Mouse (Mus musculus) liver, embryonic 11.5 days (tissue): ENCODE results near the gene Ntn4. TPM values are rescaled to one million over a fixed set of nuclear protein-coding genes. Genes with fewer than 3 reads are reported as not detected.

Source experiments
- ATAC-seq: fragments of 200-750 bp; cut with Nextera tagmentation; replicated peaks from 2 replicates; pipeline ENCODE4 v1.8.0; 2017; ENCODE audit warnings: moderate number of reproducible peaks, mild to moderate bottlenecking, moderate TSS enrichment, moderate library complexity; ENCODE audit not compliant: low FRiP score
- DNase-seq: peaks from one replicate; pipeline ENCODE4 v3.0.0-alpha.2; 2017; ENCODE audit warnings: low spot score
- H3K27ac ChIP-seq: fragments of 300-500 bp; sonication (generic); 2 replicates; pipeline ENCODE4 v1.5.1; 2014; ENCODE audit warnings: mild to moderate bottlenecking, low read depth, low read length, control low read depth
- H3K27me3 ChIP-seq: fragments of 300-500 bp; sonication (generic); replicated peaks from 2 replicates; pipeline ENCODE4 v1.6.1; 2014; ENCODE audit warnings: low read length, mixed read lengths; ENCODE audit not compliant: control insufficient read depth, insufficient read depth
- H3K36me3 ChIP-seq: fragments of 300-500 bp; sonication (generic); 2 replicates; pipeline ENCODE4 v1.6.1; 2014; ENCODE audit warnings: mild to moderate bottlenecking, low read length, moderate library complexity, mixed read lengths; ENCODE audit not compliant: control insufficient read depth, insufficient read depth
- H3K4me1 ChIP-seq: fragments of 300-500 bp; sonication (generic); replicated peaks from 2 replicates; pipeline ENCODE4 v1.6.1; 2014; ENCODE audit warnings: low read length, mixed read lengths; ENCODE audit not compliant: control insufficient read depth, insufficient read depth
- H3K4me2 ChIP-seq: fragments of 300-500 bp; sonication (generic); 2 replicates; pipeline ENCODE4 v1.6.1; 2014; ENCODE audit warnings: mild to moderate bottlenecking, control low read depth, moderate library complexity
- H3K4me3 ChIP-seq: fragments of 300-500 bp; sonication (generic); 2 replicates; pipeline ENCODE4 v1.5.1; 2014; ENCODE audit warnings: low read depth, low read length, control low read depth
- H3K9ac ChIP-seq: fragments of 300-500 bp; sonication (generic); 2 replicates; pipeline ENCODE4 v1.6.1; 2014; ENCODE audit warnings: low read depth, low read length, control low read depth
- H3K9me3 ChIP-seq: fragments of 300-500 bp; sonication (generic); 2 replicates; pipeline ENCODE4 v1.6.1; 2016; ENCODE audit warnings: low read length, inconsistent platforms, mixed read lengths; ENCODE audit not compliant: control insufficient read depth
- WGBS: fragments of 180-500 bp; shearing (Covaris S2); extraction: QIAGEN DNeasy Blood & Tissue Kit; methylation state at CpG from one replicate; pipeline ENCODE4 v1.1.7; 2014; 5-methylcytosine and 5-hydroxymethylcytosine counted together
- polyA plus RNA-seq: library from polyadenylated mRNA; unstranded; fragments of >200 nt; fragmentation: Nextera tagmentation; extraction: Ambion mirVana; gene quantifications from 2 replicates; pipeline ENCODE4 v1.2.1, GENCODE M21; 2014

Gene Ntn4
- 0.56 and 0.60 TPM in 2 replicates for polyA plus RNA-seq

DNA sequence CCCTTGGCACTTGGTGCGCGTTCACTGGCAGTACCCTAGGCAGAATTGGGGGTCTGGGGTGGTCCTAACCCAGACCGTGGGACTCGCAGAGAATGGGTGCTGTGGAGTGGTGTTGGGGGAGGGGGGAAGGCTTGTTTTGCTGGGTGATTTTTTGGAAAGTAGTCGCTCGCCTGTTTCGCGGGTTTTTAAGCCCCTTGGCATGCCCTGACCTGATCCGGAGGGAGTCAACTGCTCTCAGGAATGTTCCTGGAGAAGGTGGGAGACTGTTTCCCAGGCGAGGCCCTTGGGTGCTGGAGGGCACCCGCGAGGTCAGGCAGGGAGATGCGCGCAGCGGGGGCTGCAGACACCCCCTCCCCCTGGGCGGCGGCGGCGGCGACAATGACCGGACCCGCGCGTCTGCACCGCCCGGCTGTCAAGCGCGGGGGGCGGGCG lies at the start of gene Ntn4:
Ntn4 (plus strand) TSS at position 161 of the 432 bp plus-strand sequence.
- H3K27ac ChIP-seq: no peak within 1 kb of the TSS
- peak within 1 kb of the TSS; percentile 77 for H3K4me3 ChIP-seq
- peaks cover 47% of the 10 kb centered on the region for H3K27me3 ChIP-seq
- peak within 1 kb of the TSS; percentile 100 for H3K4me2 ChIP-seq
- H3K9me3 ChIP-seq: no peaks in the 10 kb centered on the region
- peak within 1 kb of the TSS; percentile 70 for H3K9ac ChIP-seq
- H3K4me1 ChIP-seq: peaks cover 16% of the 10 kb centered on the region
- 3% methylated on average over 23 of the region's 30 CpGs for WGBS
- no peaks in the 10 kb centered on the region for H3K36me3 ChIP-seq
- DNase-seq (no peak), ATAC-seq (no peak; the same call in 1 of the 2 replicates)

- H3K9me3 ChIP-seq: no peaks in the 10 kb centered on the region
- no peak for ATAC-seq
- no peaks in the 10 kb centered on the region for H3K27me3 ChIP-seq
- no peaks in the 10 kb centered on the region; the same call in 1 of the 2 replicates for H3K36me3 ChIP-seq
- H3K4me1 ChIP-seq: peaks cover 10% of the 10 kb centered on the region
- no peak overlapping the region for H3K4me3 ChIP-seq
- no peak for DNase-seq
- H3K9ac ChIP-seq: no peak overlapping the region
- H3K27ac ChIP-seq: no peak overlapping the region
- no peak overlapping the region for H3K4me2 ChIP-seq
- WGBS: 51% methylated on average over 12 of the region's 12 CpGs
Measured at GRCm38 (mm10) chr10:93592456-93592855, 48.0 kb upstream of the Ntn4 start.

GRCm38 (mm10) chr10:93594022-93594482 lies 46.4 kb upstream of the Ntn4 start:
- peak overlapping the region; percentile 43; the same call in 1 of the 2 replicates for H3K9ac ChIP-seq
- H3K27me3 ChIP-seq: no peaks in the 10 kb centered on the region
- H3K4me3 ChIP-seq: peak overlapping the region; percentile 43
- no peak overlapping the region for H3K27ac ChIP-seq
- H3K4me2 ChIP-seq: peak overlapping the region; percentile 70
- no peaks in the 10 kb centered on the region for H3K36me3 ChIP-seq
- no peaks in the 10 kb centered on the region for H3K9me3 ChIP-seq
- no peaks in the 10 kb centered on the region for H3K4me1 ChIP-seq
- ATAC-seq (peak; percentile 60), DNase-seq (peak; percentile 73)
- 3% methylated on average over 22 of the region's 22 CpGs for WGBS

DNA sequence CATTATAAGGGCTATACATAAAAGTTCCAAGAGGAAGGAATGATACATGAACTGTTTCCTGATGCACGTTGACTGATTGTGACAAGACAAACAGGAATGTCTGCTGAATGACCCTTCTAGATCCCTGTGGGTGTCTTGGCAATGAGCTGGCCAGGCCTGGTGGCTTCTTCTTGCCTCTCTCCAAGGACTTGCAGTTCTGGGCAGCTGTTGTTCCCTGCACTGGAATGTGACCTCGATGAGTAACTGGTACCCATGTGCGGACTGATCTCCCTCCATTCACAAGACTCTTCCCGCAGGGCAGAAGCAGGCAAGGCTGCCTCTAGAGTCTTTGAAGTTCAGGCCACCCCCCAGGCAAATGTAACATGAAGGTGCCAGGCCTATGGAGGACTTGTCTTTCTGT lies 44.6 kb upstream of the Ntn4 start:
- H3K4me3 ChIP-seq: no peak overlapping the region
- no peaks in the 10 kb centered on the region for H3K9me3 ChIP-seq
- H3K27ac ChIP-seq: no peak overlapping the region
- no peak overlapping the region for H3K4me2 ChIP-seq
- ATAC-seq (no peak), DNase-seq (no peak)
- 69% methylated on average over 4 of the region's 4 CpGs for WGBS
- H3K9ac ChIP-seq: no peak overlapping the region
- no peaks in the 10 kb centered on the region for H3K36me3 ChIP-seq
- no peaks in the 10 kb centered on the region for H3K27me3 ChIP-seq
- H3K4me1 ChIP-seq: no peaks in the 10 kb centered on the region

- ATAC-seq (no peak), DNase-seq (no peak)
- Histone ChIP-seq H3K36me3 (no peaks in the 10 kb centered on the region), H3K4me2 (no peak overlapping the region), H3K9ac (no peak overlapping the region), H3K9me3 (no peaks in the 10 kb centered on the region), H3K4me1 (no peaks in the 10 kb centered on the region), H3K27ac (no peak overlapping the region), H3K27me3 (no peaks in the 10 kb centered on the region), H3K4me3 (no peak overlapping the region)
- WGBS: 80% methylated on average over 3 of the region's 3 CpGs
Measured at GRCm38 (mm10) chr10:93596641-93597040, 43.8 kb upstream of the Ntn4 start.

DNA sequence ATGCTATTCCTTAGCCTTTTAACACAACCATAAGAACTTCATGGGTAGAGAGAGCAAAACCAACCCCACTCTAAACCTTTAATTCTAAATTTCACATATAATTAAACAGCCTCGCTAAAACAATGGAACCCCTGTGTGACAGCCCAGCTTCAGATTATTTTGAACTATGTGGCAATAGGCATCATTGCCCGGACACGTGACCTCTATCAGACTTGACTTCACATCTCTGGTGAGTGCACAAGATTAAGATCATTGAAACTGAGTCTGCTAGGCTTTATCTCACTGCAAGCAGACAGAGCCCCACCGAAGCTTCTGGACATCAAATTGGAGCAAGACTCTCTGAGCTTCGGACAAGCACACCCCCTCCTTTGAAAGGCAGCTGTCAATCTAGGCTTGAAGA lies 38.2 kb upstream of the Ntn4 start:
- Histone ChIP-seq H3K9me3 (no peaks in the 10 kb centered on the region), H3K9ac (no peak overlapping the region), H3K4me1 (no peaks in the 10 kb centered on the region), H3K36me3 (no peaks in the 10 kb centered on the region), H3K4me3 (no peak overlapping the region), H3K4me2 (no peak overlapping the region), H3K27me3 (no peaks in the 10 kb centered on the region), H3K27ac (no peak overlapping the region)
- whole genome bisulfite sequencing: 77% methylated on average over 5 of the region's 5 CpGs
- ATAC-seq (no peak), DNase-seq (no peak)

GRCm38 (mm10) chr10:93603256-93603655 lies 37.2 kb upstream of the Ntn4 start:
- WGBS: 85% methylated on average over 1 of the region's 1 CpGs
- H3K4me2 ChIP-seq: no peak overlapping the region
- DNase-seq: no peak
- no peaks in the 10 kb centered on the region for H3K36me3 ChIP-seq
- H3K27me3 ChIP-seq: no peaks in the 10 kb centered on the region
- no peaks in the 10 kb centered on the region for H3K4me1 ChIP-seq
- no peak overlapping the region for H3K27ac ChIP-seq
- no peak overlapping the region for H3K9ac ChIP-seq
- ATAC-seq: no peak
- H3K9me3 ChIP-seq: no peaks in the 10 kb centered on the region
- H3K4me3 ChIP-seq: no peak overlapping the region

- H3K4me1 ChIP-seq: no peaks in the 10 kb centered on the region
- DNase-seq (no peak), ATAC-seq (no peak)
- H3K9me3 ChIP-seq: peaks cover 3% of the 10 kb centered on the region; the same call in 1 of the 2 replicates
- no peak overlapping the region for H3K4me2 ChIP-seq
- no peaks in the 10 kb centered on the region for H3K27me3 ChIP-seq
- H3K9ac ChIP-seq: no peak overlapping the region
- H3K36me3 ChIP-seq: no peaks in the 10 kb centered on the region
- H3K27ac ChIP-seq: no peak overlapping the region
- no peak overlapping the region for H3K4me3 ChIP-seq
- 89% methylated on average over 9 of the region's 9 CpGs for WGBS
Measured at GRCm38 (mm10) chr10:93606326-93606725, 34.2 kb upstream of the Ntn4 start.

GRCm38 (mm10) chr10:93608051-93608450 lies 32.4 kb upstream of the Ntn4 start:
- no peak for ATAC-seq
- no peak overlapping the region for H3K9ac ChIP-seq
- no peak for DNase-seq
- H3K4me1 ChIP-seq: no peaks in the 10 kb centered on the region
- no peak overlapping the region for H3K27ac ChIP-seq
- peaks cover 3% of the 10 kb centered on the region; the same call in 1 of the 2 replicates for H3K9me3 ChIP-seq
- no peaks in the 10 kb centered on the region for H3K36me3 ChIP-seq
- H3K4me2 ChIP-seq: no peak overlapping the region
- no peak overlapping the region for H3K4me3 ChIP-seq
- H3K27me3 ChIP-seq: no peaks in the 10 kb centered on the region
- 64% methylated on average over 9 of the region's 9 CpGs for WGBS
